Mouse (Mus musculus) adrenal gland, postnatal 36 days (tissue): ENCODE results near the gene Myo10. TPM values are rescaled to one million over a fixed set of nuclear protein-coding genes. Genes with fewer than 3 reads are reported as not detected.

Experiments
- DNase-seq, 2 experiments: peaks; one replicate each; pipeline ENCODE4 v3.0.0; 2021; ENCODE audit warnings: mixed read lengths in 1 of 2
- long read RNA-seq, 2 experiments: library from polyadenylated mRNA; stranded (forward); transcript quantifications; one replicate each; pipeline ENCODE4 v2.0.0; 2021; ENCODE audit warnings: borderline sequencing depth in 2 of 2
- total RNA-seq, 2 experiments: library from RNA; stranded (reverse); gene quantifications; 2 replicates each; pipeline ENCODE4 v1.2.3; 2021

The Myo10 gene
- 100 to 1,000 TPM in 1 of 2 experiments, 10 to 100 TPM in 1; 83.3 to 141 TPM for total RNA-seq
- long read RNA-seq, experiment 1, partial matches to known transcripts: 8 of 15 reads
- long read RNA-seq, experiment 1, other reads (novel, unspliced or antisense): 6 of 15 reads
- long read RNA-seq, experiment 2, partial matches to known transcripts: 2 of 10 reads
- long read RNA-seq, experiment 2, other reads (novel, unspliced or antisense): 8 of 10 reads

DNA sequence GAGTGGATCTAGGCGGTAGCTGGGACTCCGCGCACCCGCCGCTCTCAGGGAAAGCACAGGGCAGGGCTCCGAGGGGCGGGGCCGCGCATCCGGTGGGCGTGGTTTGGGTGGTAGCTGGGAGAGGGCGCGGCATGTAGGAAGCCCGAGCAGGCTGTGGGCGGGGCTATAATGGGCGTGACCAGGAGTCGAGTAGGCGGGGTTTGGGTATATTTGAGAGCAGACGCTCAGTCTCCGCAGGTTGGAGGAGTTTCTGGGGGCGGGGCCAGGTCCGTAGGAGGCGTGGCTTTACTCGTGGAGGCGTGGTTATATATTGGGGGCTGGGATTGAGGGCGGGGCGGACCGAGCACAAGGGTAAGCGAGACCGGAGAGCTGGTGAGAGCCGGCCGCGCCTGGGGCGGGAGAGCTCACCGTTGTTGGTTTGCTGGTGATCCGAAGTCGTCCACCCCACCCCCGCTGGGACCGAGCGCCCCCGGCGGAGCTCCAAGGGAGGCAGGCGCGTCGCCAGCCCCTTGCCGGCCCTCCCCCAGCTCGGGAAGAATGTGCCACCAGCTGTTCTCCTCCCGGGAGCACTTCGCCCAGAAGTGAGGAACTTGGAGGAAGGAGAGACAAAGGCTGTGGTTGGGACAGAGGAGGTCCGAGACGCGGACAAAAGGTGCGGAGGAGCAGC, at the start of gene Myo10:
Gene Myo10, plus strand, starts transcription at position 326 of the 667 bp plus-strand sequence.
- peak; percentile 100 for DNase-seq

DNA sequence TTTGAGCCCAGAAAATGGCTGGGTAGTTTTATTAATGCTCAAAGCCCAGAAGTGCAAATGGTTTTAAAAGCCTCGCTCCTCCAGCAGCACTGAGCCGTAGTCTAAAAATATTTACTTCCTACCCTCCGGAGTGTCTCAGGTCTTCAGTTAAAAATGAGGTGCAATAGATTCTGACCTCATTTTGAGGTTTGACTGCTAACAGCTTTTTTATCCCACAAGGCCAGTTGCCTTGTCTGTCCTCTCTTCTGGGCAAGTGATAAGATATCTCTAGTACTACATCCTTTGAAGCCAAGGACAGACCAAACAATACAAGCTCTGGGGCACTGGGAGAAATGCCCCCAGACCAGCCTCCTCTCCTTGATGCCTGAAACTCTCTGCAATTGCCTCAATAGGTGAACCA, 49.2 kb upstream of the Myo10 start:
- no peak for DNase-seq

DNA sequence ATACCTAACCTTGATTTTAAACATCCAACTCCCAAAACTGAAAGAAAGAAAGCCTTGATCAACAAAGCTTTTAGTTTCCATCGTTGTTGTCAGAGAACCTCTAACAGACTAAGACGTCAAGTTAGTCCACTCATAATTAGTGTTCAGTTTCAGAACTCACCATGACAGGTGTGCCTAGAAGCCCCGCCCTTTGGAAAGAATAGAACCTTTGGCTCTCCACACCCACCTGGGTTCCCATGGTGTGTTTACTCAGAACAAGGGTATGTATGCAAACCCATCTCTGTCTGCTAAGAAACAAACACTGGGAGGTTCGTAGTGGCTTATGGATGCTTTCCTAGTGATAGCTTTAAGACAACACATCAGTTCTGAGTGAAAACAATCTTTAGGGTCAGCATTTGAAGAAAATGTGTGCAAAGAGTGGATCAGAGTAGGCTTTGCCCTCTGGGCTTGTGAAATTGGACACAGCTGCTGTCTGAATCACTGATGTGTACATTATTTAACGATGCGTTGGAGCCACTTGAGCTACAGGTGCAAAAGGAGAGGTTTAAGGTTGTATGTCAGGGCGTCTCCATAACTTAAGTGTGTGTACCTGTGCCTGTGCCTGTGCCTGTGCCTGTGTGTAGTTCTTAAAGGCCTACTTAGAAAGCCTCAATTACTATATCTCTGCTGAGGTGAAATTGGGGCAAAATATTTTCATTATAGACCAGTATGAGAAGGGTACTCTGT, 48.3 kb upstream of the Myo10 start:
- DNase-seq: no peak

DNA sequence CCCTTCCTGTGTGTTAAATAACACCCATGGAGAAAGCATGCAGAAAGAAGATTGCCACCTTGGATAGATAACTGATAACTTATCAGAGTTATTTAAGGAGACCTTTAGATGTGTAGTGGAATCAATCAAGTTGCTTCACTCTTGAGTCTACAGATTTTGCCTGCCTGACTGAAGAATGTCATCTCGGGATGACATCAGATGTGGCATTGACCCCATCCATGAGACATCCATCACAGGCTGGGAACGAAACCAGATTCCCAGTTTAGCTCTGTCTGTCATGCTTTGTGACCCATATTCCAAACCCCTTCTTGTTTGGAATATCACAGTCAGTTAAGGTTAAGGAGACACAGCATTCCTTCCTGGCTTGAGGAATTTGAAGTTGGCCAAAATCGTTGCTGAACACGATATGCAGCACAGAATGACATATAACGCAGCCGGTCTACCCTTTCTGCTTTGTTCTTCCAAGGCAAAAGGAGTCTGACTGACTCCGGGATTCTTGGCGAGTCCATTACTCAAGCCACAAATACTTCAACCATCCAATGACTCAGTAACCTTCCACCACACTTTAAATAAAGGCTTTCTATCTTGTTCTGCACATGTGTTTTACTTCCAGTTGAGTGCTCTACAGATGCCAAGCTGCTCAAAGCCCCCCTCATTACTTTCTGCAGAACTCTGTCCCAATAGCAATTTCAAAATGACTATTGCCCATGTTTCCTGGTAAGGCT, 44.8 kb upstream of the Myo10 start:
- peak; percentile 64 to 69 for DNase-seq

DNA sequence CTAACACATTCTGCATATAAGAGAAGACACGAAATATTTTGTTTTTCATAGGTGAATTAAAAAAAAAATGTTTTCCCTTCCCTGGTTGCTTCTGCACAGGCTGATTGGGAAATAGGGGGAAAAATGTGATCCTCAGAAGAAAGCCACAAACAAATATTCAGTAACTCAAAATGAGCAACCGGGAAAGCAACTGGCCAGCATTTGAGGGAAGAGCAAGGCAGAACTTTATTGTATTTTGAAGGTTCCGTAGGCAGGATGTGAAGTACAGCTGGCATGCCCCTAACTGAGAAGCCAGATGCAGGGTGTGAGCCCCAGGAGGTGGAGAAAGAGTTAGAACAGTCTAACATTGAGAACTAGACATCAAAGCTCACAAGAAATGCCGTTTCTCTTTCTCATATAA, 44.0 kb upstream of the Myo10 start:
- DNase-seq: no peak

DNA sequence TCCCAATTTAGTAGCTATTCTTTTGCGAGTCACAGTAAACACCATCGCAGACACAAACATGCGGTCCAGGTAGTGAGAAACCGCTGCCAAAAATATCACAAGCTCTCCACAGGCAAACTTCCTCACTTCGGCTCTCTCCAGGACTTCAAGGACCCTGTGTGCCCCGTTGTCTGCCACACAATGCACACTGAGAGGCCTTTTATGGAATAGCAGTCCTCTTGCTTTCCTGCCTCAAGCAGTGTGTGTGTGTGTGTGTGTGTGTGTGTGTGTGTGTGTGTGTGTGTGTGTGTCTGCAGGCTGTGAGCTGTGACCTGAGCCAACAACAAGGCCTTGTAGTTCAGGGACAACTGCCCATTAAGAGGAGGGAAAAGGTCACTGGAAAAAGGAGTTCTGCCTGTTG, 41.6 kb upstream of the Myo10 start:
- DNase-seq: peak; percentile 74 to 76

DNA sequence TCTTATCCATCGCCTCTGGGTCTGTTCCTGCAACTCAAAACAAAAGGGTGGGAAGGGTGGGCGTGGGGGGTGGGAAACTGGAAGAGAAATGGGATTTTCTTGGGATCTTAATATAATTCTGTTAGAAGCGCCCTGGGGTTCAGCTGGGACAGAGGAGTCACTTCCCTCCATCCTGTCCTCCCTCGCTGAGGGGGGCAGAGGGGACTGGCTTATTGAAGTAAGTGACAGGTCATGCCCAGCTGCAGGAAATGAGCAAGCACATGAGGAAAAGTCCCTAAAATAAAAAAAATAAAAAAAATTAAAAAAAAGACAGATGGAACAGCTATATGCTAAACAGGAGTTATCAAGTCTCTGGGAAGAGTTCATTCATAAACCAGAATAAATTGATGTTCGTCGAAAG, 40.3 kb upstream of the Myo10 start:
- DNase-seq: no peak

DNA sequence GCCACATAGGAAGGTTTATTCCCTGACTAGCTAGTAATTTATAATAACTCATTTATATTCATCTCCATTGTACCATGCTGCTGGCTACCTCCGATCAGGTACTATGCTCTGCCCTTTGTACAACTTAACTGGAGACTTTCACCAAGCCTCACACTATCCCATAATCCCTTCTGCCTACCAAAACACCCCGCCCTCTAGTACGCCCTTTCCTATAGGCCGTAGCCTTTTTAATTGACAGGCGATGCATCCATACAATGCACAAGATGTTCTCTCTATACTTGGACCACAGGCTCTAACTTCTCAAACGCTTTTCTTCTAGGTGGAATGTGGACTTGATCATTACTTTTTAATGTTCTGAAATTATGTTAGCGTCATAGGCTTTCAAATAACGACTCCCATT, 39.0 kb upstream of the Myo10 start:
- DNase-seq: no peak

DNA sequence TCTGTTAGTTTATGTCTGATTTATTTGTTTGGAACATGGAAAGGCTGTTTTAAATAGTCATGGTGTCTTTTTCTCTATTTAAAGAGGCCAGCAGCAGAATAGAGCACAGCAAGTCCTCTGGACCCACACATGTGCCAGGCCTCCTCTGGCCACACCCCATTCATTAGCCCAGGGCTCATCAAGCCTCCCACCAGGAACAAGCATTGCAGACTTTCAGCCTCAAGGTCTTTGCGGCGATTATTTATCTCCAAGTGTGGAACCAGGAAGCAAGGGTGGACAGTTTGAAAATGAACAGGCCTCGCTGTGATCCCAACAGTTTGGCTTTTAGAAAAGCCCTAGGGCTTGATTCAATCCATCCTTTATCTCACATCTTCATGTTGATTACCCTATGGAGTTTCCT, 35.5 kb upstream of the Myo10 start:
- peak; percentile 48 to 56 for DNase-seq

DNA sequence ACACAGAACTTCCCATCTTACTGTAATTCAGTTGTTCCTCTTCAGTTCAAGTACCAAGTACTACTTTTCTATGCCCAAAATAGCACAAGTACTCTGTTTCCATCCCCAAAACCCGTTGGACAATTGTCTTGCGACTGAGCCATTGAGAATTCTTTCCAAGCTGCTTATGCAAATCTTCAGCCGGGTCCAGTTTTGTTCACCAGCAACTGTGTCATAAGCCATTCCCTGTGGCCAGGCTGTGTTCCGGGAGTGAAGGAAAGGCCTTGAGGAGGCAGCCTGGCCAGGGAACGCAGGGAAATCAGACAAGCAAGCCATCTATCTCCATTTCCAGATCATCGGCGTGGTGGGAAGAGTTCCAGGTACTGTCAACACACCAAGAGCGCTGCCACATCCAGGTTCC, 34.4 kb upstream of the Myo10 start:
- DNase-seq: peak; percentile 23 to 44

DNA sequence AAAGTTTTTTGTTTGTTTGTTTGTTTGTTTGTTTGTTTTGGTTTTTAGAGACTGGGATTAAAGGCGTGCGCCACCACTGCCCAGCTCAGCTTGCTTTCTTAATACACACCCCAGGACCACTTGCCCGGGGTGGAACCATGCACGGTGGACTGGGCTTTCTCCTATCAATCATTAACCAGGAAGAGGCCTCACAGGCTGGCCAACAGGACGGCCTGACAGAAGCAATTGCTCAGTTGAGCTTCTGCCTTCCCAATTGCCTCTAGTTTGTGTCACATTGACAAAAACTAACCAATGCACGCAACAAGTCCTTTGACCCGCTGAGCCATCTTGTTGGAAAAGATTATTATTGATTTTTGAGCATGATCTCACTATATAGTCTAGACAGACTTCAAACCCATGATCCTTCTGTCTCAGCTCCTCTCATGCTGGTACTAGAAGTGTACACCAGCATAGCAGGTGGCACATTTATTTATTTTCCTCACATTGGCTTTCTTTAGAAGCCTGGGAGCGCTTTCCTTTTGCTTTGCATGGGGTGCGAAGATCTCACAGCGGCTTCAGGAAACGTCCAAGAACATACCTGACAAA, 32.9 kb upstream of the Myo10 start:
- DNase-seq: no peak

DNA sequence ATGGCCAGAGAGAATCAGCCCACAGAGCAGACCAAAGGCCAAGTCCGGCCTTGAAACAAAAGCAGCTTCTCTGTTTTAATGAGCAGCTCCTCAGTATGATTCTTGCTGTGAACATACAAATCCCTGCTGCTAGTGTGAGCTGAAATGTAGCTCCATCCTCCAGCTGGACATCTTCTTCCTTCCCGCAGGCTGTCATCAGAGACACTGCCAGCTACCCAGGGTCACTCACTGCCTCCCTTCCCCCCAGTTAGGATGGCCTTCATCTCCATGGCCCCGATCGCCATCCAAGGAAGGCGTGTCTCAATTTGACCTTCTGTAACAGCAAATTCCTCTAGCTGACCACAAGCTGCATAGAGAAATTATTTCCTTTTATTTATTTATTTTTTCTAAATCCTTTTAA, 32.4 kb upstream of the Myo10 start:
- peak; percentile 87 for DNase-seq

DNA sequence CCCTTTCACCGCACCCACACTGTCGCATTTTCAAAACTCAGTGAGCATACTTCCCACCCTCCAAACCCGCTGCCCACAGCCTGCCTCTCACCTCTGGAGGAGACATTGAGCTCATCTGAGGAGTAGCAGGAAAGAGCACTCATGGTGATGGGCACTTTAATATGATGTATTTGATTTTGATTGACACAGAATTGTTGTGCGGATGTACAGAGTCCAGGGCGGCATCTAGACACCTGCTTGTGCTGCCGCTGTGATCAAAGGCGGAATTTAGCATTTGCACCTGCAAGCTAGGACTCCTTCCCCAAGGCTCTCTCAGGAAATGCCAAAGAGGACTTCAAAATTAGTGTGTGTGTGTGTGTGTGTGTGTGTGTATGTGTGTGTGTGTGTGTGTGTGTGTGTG, 31.4 kb upstream of the Myo10 start:
- no peak for DNase-seq

DNA sequence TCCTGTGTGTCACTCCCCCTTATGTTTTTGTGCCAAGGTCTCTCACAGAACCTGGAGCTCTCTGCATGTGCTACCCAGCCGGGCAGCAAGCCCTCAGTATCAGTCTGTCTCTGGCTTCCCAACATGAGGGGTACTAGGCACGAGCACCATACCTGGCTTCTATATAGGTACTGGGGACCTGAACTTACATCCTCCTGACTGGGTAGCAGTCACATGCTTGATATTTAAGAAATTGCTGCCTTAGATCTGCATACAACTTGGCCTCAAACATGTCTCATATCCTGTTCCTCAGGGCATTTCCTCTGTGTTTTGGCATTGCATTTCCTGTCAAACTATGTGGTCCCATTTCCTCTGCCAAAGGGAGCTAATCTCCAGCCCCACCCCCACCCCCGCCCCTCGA, 30.4 kb upstream of the Myo10 start:
- DNase-seq: no peak

DNA sequence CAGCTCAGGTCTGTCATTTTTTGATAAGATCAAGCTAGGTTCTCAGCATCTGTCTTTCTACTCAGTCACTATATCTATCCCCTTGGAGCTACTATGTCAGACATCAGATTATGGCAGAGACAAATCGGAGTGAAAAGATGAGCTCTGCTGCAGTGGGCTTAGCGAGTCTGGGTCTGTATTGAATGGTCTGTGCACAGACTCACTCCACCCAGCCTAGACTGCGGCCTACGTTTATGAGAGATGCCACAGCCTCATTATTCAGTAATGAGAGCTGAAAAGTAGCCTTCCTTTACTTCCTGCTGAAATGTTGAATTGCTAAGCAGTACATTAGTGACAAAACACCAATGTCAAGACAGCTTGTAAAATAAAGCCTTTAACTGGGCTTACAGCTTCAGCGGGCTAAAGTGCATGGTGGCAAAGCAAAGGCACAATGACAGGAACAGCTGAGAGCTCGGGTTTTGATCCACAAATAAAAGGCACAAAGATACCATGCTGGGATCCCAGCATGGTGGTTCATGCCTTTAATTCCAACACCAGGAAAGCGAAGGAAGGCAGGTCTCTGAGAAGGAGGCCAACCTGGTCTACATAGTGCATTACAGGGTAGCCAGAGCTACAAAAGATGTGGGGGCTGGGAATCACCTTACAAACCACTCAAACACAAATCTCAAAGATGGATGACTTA, 28.7 kb upstream of the Myo10 start:
- DNase-seq: no peak

DNA sequence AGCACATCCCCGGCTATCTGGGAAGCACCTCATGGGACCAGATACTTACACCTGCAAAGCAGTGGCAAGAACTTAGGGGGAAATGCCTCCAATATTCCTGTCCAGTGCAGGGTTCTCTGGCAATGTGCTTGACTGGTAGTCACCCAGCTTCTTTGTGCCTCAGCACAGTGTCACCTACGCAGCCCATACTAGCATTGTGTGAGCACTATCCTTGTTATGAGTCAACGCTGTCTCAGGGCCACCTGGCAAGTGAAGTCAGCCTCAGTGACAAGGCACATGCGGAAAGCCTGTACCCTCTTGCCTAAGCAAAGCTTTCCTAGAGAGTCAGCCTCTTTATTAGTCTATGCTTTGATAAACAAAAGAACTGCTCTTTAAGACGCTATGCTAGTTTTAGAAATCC, 24.0 kb upstream of the Myo10 start:
- DNase-seq: peak in 1 of 2 experiments; percentile 70

DNA sequence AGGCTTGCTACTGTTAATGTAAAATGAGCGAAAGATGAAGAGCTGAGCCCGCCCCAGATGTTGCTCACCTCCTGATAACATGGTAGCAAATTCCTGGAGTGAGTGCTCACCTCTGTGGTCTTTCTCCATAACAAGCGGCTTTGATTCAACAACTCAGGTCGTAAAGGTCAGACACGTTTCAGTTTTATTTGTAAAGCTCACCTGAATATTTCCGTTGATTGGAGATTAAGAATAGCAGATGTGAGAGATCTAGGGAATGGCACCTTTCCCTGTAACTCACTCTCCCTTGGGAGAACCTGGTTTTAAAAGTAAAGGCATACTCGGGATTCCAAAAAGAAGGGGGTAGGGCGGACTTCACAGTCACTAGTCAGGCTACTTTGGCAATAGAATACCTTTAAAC, 20.0 kb upstream of the Myo10 start:
- no peak for DNase-seq

DNA sequence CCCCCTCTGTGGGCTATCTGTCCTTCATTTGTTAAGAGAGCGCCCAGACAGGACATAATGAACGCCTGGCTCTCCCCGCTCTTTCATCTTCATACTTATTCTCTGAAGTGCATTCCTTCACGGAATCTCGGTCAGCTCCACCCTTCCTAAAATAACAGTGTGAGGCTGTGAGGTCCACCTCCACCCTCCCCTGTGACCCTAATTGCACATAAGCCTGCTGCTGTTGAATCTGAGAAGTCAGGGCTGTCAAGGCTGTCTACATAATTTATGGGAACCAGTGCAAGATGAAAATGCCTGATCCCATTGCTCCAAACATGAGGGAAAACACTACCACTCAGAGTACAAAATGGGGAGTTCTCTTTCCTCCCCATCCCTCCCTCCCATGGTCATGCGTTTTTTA, 19.0 kb upstream of the Myo10 start:
- no peak for DNase-seq

DNA sequence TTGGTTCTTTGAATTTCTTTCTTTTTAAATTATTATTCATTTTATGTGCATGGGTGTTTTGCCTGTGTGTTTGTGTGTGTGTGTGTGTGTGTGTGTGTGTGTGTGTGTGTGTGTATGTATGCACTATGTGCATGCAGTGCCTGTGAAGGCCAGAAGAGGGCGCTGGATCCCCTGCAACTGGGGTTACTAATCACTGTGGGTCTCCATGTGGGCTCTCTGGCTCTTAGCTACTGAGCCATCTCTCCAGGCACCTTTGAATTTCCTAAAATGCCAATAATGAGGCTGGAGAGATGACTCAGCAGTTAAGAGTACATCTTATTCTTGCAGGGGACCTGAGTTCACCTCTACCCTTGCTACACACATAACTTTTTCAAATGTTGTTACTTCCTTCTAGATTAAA, 18.1 kb upstream of the Myo10 start:
- DNase-seq: no peak

DNA sequence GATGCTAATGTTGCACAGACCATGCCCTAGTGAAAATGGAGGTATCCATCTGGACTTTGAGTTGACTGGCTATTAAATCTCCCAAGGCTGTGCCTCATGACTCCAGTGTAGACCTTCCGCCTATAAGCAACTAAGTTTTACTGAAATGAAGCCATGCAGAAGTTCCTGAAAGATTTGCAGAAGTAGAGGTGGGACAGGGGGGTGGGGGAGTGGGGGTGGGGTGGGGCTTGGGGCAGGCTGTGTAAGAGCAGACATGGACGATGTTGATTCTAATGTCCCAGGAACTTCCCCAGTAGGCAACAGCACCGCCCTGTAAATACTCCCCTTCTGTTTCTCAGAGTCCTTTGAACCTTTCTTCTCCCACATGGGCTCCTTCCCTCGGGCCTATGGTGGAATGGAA, 16.9 kb upstream of the Myo10 start:
- DNase-seq: no peak

DNA sequence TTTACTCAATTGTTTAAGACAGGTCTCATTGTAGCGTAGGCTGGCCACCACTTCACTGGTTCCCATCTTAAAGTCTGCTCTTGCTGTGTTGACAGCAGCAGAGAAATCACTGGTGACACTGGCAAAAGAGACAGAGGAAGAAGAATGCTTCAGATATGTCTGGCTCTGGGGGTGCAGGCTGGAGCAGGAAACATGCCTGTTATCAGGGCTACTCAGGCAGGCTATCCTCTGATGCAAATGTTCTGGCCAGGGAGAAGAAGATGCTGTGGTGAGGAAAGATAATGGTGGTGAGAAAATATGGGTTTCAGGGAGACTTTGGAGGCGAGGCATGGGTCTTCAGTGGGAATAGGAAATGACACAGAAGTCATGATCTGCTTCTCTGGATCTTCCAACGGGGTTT, 13.6 kb upstream of the Myo10 start:
- no peak for DNase-seq

DNA sequence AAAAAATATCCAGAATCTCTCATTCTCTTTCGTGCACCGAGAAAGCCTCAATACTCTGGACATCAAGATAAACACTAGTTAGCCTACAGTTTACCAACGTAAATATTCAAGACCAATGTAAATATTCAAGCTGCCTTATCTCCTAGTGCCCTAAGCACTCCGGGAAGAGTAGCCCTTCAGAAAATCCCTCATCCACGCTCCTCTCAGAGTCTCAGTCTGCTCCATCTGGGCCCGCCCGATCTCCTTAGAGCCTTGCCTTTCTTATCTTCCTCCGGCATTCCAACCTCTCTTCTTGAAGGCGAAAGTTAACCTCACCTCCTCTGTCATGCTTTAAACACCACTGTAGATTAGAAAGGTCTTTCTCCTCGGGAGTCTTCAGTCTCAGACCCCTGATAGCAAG, 13.1 kb upstream of the Myo10 start:
- no peak for DNase-seq
